Mouse (Mus musculus): ENCODE results near the gene Csnk2a2. TPM values are rescaled to one million over a fixed set of nuclear protein-coding genes. Genes with fewer than 3 reads are reported as not detected.

The Csnk2a2 gene
- polyA plus RNA-seq, 1 experiment: 42.1 TPM

GRCm38 (mm10) chr8:95399131-95399530 is 90.7 kb downstream of the Csnk2a2 start:
- TF ChIP-seq GATA1 (IDR thresholded peaks at IDR 0.05; ENCODE audit: low read length): no peak

- no peak for TF ChIP-seq GATA1 (IDR thresholded peaks at IDR 0.05; ENCODE audit: low read length)
Measured at GRCm38 (mm10) chr8:95397201-95397600, 92.6 kb downstream of the Csnk2a2 start.

- no peak for TF ChIP-seq GATA1 (IDR thresholded peaks at IDR 0.05; ENCODE audit: low read length)
Measured at GRCm38 (mm10) chr8:95396752-95397151, 93.1 kb downstream of the Csnk2a2 start.

Other genes with a start within 250 kb of the Csnk2a2 start
- not detected in 2 replicates for gene Cngb1, start 183.5 kb downstream of the Csnk2a2 start, polyA plus RNA-seq (2012)
- not detected in 2 replicates for gene Tepp, start 179.5 kb downstream of the Csnk2a2 start, polyA plus RNA-seq (2012)
- gene Zfp319, start 158.1 kb downstream of the Csnk2a2 start, polyA plus RNA-seq (2012): 6.7 and 6.9 TPM in 2 replicates
- gene Usb1, start 157.8 kb downstream of the Csnk2a2 start, polyA plus RNA-seq (2012): 16.0 and 19.1 TPM in 2 replicates
- gene Mmp15, start 137.8 kb downstream of the Csnk2a2 start, polyA plus RNA-seq (2012): 0.04 and 0.17 TPM in 2 replicates
- gene Cfap20, start 55.2 kb downstream of the Csnk2a2 start, polyA plus RNA-seq (2012): 25.9 and 32.6 TPM in 2 replicates
- not detected in 2 replicates for gene Ccdc113, start 44.0 kb upstream of the Csnk2a2 start, polyA plus RNA-seq (2012)
- not detected in 2 replicates for gene Prss54, start 86.3 kb upstream of the Csnk2a2 start, polyA plus RNA-seq (2012)
- 10.3 and 12.8 TPM in 2 replicates for gene Gins3, start 143.4 kb upstream of the Csnk2a2 start, polyA plus RNA-seq (2012)
- 0.05 TPM in 1 of 2 replicates, not detected in the other for gene Ndrg4, start 186.9 kb upstream of the Csnk2a2 start, polyA plus RNA-seq (2012)
- gene Setd6, start 225.8 kb upstream of the Csnk2a2 start, polyA plus RNA-seq (2012): 19.3 and 22.8 TPM in 2 replicates